Mouse (Mus musculus): Measurements from ENCODE around the gene Dmrta1. TPM values are rescaled to one million over a fixed set of nuclear protein-coding genes. Genes with fewer than 3 reads are reported as not detected.

Dmrta1 gene
- 0.25 TPM in 1 of 2 replicates, not detected in the other for total RNA-seq (2017)

- ATAC-seq (ENCODE audit: extremely low read depth, insufficient number of reproducible peaks, low FRiP score, poor library complexity, severe bottlenecking), result no peak
Measured at GRCm38 (mm10) chr4:89679195-89679594, at the start of gene Dmrta1. TSS of gene Dmrta1 (plus strand) at chr4:89679436.

DNA sequence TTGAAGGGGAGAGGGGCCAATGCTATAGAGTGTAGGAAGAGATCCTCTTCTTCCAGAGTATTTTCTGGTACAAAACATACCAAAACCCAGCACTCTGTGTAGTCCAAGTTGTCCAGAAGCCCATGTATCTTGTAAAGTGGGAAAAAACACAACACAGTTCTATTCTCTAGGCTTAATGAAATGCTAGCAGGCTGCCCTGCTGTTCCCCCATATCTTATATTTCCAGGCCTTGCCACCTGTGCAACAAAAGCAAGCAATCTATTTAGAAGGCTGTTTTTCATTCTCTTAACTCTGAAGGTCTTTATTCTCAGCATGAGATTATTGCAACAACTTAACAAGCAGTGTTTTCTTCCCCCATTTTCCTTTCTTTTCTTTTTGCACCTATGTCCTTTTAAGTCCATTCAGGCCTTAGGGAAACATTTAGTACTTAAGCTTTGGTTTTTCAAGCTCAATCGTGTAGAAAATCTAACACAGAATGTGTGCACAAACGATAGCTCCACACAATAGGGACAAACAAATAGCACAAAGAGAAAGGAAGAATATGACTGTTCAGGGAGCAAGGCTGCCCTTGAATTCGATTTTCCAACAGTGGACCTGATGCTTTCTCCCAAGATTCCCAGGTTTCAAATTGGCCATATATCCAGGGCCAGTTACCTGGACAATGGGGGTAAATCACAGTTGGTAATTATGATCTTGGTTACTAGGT, 48.7 kb upstream of the Dmrta1 start:
- no peak for ATAC-seq (ENCODE audit: extremely low read depth, insufficient number of reproducible peaks, low FRiP score, poor library complexity, severe bottlenecking)

GRCm38 (mm10) chr4:89631560-89631959, 47.7 kb upstream of the Dmrta1 start:
- no peak for ATAC-seq (ENCODE audit: extremely low read depth, insufficient number of reproducible peaks, low FRiP score, poor library complexity, severe bottlenecking)

GRCm38 (mm10) chr4:89638651-89639050, 40.6 kb upstream of the Dmrta1 start:
- ATAC-seq (ENCODE audit: extremely low read depth, insufficient number of reproducible peaks, low FRiP score, poor library complexity, severe bottlenecking), result no peak

DNA sequence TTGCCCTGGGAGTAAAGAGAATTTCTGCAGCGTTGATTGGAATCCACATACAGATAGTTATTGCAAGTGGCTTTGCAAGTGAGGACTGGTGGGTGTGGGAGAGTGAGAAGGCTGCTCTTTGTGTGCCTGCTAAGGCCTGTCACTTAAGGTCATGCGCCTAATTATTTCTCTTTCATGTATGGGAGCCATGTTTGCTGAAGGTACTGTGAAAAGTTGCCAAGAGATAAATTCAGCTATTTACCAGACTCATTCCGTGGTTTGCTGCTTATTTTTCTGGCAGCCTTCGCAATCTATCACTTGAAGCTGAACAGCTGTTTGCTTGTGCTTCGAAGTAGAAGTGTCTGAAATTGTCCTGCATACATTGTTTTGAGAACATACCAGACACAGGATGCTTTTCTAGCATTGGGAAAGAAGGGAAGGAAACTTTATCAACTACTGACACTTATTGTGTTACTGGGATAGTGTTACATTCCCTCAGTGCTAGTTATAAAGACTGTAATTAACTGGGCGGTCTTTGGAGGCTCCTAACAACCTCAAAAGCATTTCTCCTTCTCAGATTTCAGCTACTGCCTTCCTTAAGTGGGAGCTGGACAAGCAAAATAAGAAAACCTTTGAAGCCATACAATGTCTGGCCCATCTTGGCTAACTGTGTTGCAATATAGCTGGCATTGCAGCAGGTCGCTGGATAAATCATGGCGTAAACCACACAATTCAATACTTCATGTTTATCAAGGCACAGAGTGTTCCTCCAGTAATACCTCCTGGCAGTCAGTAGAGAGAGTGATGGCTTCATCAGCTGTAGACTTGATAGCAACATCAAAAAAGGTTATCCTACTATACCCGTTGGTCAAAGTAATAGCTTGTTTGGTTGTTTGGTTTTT, 34.8 kb upstream of the Dmrta1 start:
- ATAC-seq (ENCODE audit: extremely low read depth, insufficient number of reproducible peaks, low FRiP score, poor library complexity, severe bottlenecking), result no peak

GRCm38 (mm10) chr4:89650352-89651311, 28.6 kb upstream of the Dmrta1 start:
- no peak for ATAC-seq (ENCODE audit: extremely low read depth, insufficient number of reproducible peaks, low FRiP score, poor library complexity, severe bottlenecking)

- ATAC-seq (ENCODE audit: extremely low read depth, insufficient number of reproducible peaks, low FRiP score, poor library complexity, severe bottlenecking), result no peak
Measured at GRCm38 (mm10) chr4:89651312-89651686, 27.9 kb upstream of the Dmrta1 start.

GRCm38 (mm10) chr4:89651779-89652178, 27.5 kb upstream of the Dmrta1 start:
- ATAC-seq (ENCODE audit: extremely low read depth, insufficient number of reproducible peaks, low FRiP score, poor library complexity, severe bottlenecking), result no peak

GRCm38 (mm10) chr4:89663406-89663805, 15.8 kb upstream of the Dmrta1 start:
- ATAC-seq (ENCODE audit: extremely low read depth, insufficient number of reproducible peaks, low FRiP score, poor library complexity, severe bottlenecking), result no peak

- ATAC-seq (ENCODE audit: extremely low read depth, insufficient number of reproducible peaks, low FRiP score, poor library complexity, severe bottlenecking), result no peak
Measured at GRCm38 (mm10) chr4:89674711-89675110, 4.5 kb upstream of the Dmrta1 start.

DNA sequence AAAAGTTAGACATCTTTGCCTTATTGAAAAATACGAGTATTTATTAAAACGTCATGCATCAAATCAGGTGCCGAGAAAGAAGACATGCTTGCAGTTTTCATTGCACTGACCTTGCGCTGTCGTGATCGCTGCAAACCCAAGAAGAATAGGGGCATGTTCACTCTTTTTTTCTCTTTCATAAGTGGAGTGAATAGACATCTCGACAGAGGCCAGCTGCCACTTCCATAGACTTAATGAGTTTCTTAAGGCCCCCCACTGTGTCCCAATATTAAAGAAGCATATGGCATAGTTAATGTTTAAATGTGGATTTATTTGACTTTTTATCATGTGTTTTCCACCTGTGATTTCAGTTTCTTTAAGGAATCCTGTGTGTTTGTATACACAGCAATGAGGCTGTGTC, 1.3 kb upstream of the Dmrta1 start:
- no peak for ATAC-seq (ENCODE audit: extremely low read depth, insufficient number of reproducible peaks, low FRiP score, poor library complexity, severe bottlenecking)

DNA sequence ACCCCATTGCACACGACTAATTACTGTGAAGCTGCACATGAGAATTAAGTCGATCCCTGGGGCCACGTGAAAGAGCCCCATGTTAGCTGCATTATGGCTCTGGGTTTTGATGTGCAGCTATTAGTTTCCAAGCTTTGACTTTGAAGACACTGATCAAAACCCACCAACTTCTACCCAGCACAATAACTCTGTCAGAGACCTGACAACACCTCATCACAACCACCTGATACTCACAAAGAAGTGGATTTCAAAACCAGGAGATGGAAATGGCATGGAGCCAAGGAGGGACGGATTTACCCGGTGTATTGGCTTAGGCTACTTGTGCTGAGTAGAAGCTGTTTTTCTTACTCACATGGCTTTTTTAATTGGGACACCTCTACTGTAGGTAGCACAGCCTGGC, 523 bp upstream of the Dmrta1 start:
- ATAC-seq (ENCODE audit: extremely low read depth, insufficient number of reproducible peaks, low FRiP score, poor library complexity, severe bottlenecking), result no peak

GRCm38 (mm10) chr4:89687961-89688803, 8.9 kb downstream of the Dmrta1 start:
- no peak for ATAC-seq (ENCODE audit: extremely low read depth, insufficient number of reproducible peaks, low FRiP score, poor library complexity, severe bottlenecking)

DNA sequence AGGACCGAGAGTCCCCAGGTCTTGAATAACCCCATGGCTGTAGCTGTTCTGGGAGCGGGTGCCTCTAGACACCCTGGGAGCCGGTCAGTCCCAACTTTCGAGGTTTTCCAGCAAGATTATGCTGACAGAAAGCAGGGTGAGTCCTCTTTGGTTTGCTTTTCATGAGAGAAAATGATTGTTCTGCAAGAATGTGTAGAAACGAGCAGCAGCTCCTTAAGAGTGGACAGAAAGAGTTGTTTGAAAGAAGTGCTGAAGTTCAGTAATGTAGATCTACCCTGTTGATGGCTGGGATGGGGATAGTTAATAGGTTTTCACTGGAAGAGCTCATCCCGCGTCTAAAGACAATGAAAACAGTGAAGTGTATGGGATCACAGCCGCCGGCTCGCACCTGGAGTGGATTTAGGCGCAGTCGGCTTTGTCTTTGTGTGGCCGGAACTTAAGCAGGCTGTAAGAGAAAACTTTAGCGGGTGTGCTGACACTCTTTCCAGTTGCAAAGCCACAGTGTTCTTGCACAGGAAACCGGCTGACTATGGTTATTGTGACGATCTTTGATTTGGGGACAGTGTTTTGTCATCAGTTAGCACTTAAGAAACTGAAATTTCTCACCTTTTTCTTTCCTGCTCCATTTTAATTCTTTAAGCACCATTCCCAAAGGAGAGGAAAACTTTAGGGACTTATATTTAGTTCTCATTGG, 9.7 kb downstream of the Dmrta1 start:
- no peak for ATAC-seq (ENCODE audit: extremely low read depth, insufficient number of reproducible peaks, low FRiP score, poor library complexity, severe bottlenecking)

DNA sequence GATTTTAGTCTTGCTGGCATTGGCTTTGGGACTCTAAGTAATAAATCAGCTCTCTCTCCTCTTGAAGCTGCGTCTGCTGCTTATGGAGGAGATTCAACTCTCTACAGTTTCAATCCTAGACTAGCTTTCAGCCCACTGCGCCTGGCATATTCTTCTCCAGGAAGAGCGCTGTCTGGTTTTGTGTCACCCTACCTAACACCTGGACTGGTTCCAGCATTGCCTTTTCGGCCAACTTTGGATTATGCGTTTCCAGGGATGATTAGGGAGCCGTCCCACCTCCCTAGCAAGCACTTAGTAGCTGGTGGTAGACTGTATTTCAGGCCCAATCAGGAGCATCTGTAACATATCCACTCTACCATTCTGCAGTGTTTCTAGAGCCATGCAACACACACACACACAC, 12.7 kb downstream of the Dmrta1 start:
- ATAC-seq (ENCODE audit: extremely low read depth, insufficient number of reproducible peaks, low FRiP score, poor library complexity, severe bottlenecking), result no peak

DNA sequence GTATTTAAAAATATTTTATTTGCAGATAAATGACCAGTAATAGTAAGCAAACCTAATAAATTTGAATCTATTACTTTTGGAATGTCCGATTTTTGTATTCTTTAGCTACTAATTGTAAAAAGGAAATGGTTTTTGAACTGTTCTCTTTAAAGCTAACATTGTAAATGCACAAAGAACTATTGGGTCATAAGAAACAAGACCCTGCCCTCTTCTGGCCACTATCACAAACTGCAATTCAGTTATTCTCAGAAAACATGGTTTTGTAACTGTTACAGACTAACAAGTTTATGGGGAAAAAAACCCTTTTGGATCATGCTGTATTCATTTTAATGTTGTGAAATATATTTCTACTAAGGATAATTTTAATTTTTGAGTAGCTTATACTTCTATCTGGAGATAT, 13.5 kb downstream of the Dmrta1 start:
- ATAC-seq (ENCODE audit: extremely low read depth, insufficient number of reproducible peaks, low FRiP score, poor library complexity, severe bottlenecking), result no peak

DNA sequence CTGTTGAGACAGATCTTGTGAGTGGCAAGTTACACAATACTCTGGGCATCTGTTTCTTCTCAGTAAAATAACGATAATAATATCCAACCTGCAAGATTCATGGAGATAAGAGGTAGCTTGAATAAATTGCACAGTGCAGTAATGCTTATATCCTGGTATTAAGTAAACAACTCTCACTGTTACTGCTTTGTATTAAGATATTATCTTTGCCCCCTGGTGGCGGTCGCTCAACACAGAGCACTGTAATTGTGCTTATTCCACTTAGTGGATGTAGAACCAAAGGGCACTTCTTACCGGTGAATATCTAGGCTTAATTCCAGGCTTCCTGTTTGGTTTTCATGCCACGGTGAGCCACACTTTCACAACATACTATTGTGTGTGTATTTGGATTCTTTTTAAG, 16.4 kb downstream of the Dmrta1 start:
- no peak for ATAC-seq (ENCODE audit: extremely low read depth, insufficient number of reproducible peaks, low FRiP score, poor library complexity, severe bottlenecking)

GRCm38 (mm10) chr4:89697951-89698350, 18.7 kb downstream of the Dmrta1 start:
- ATAC-seq (ENCODE audit: extremely low read depth, insufficient number of reproducible peaks, low FRiP score, poor library complexity, severe bottlenecking), result no peak
